Mouse (Mus musculus) ES-E14 (cell line): ENCODE data around the gene Gtf3c3. TPM values are rescaled to one million over a fixed set of nuclear protein-coding genes. Genes with fewer than 3 reads are reported as not detected.

Source experiments
- DNase-seq: peaks from one replicate; pipeline ENCODE4 v3.0.0-alpha.2; 2013; ENCODE audit warnings: low read depth, low spot score
- H3K27ac ChIP-seq: 2 replicates; pipeline ENCODE4 v1.5.1; 2012; ENCODE audit warnings: low read depth, mild to moderate bottlenecking, low read length, moderate library complexity, mixed read lengths; ENCODE audit not compliant: poor library complexity, insufficient read depth, severe bottlenecking
- H3K36me3 ChIP-seq: 2 replicates; pipeline ENCODE4 v1.6.1; 2012; ENCODE audit warnings: mild to moderate bottlenecking, low read length, moderate library complexity, mixed read lengths; ENCODE audit not compliant: control insufficient read depth, poor library complexity, insufficient read depth, severe bottlenecking
- H3K4me1 ChIP-seq, 2 experiments: fragments of 150-350 bp in 1 of 2; sonication (generic) in 1 of 2; 2 replicates each; pipeline ENCODE4 v1.6.1; 2012; ENCODE audit warnings: low read length in 2 of 2, mild to moderate bottlenecking in 1 of 2, mixed read lengths in 1 of 2; ENCODE audit not compliant: control insufficient read depth in 2 of 2, insufficient read depth in 2 of 2, poor library complexity in 1 of 2
- H3K4me3 ChIP-seq, 2 experiments: fragments of 150-350 bp in 1 of 2; sonication (generic) in 1 of 2; 2 replicates each; pipeline ENCODE4 v1.5.1; 2012; ENCODE audit warnings: low read length in 2 of 2, low read depth in 1 of 2, mild to moderate bottlenecking in 1 of 2, mixed read lengths in 1 of 2; ENCODE audit not compliant: insufficient read depth in 1 of 2, poor library complexity in 1 of 2, severe bottlenecking in 1 of 2
- H3K9ac ChIP-seq: 2 replicates; pipeline ENCODE4 v1.6.1; 2012; ENCODE audit warnings: low read depth, mild to moderate bottlenecking, low read length, mixed read lengths; ENCODE audit not compliant: poor library complexity, insufficient read depth, severe bottlenecking
- H3K9me3 ChIP-seq: fragments of 150-350 bp; sonication (generic); 2 replicates; pipeline ENCODE4 v1.6.1; 2012; ENCODE audit warnings: low read depth, mild to moderate bottlenecking, low read length; ENCODE audit not compliant: control insufficient read depth, insufficient read depth
- CHD2 ChIP-seq: IDR thresholded peaks from 2 replicates; pipeline ENCODE4 v1.6.1; 2014; ENCODE audit warnings: mild to moderate bottlenecking, low read depth, low read length, inconsistent platforms
- HCFC1 ChIP-seq: IDR thresholded peaks from 2 replicates; pipeline ENCODE4 v1.6.1; 2012; ENCODE audit warnings: low read length, inconsistent platforms, borderline replicate concordance; ENCODE audit not compliant: insufficient read depth
- MAFK ChIP-seq: IDR thresholded peaks from 2 replicates; pipeline ENCODE4 v1.6.1; 2014; ENCODE audit warnings: mild to moderate bottlenecking, low read depth, low read length, inconsistent platforms; ENCODE audit not compliant: insufficient read depth
- ZC3H11A ChIP-seq: IDR thresholded peaks from 2 replicates; pipeline ENCODE4 v1.6.1; 2012; ENCODE audit warnings: low read depth, mild to moderate bottlenecking, inconsistent platforms, low read length, borderline replicate concordance
- ZNF384 ChIP-seq: IDR thresholded peaks from 2 replicates; pipeline ENCODE4 v1.6.1; 2012; ENCODE audit warnings: low read depth, low read length, inconsistent platforms
- in situ Hi-C, 2 experiments: fragments of 600-800 bp; cut with MboI; formaldehyde crosslinking; loops; one replicate each; pipeline ENCODE4 v1.15.1; 2025; ENCODE audit warnings: low sequenced_read_pairs in 2 of 2, inconsistent platforms in 1 of 2; ENCODE audit not compliant: unreplicated experiment in 2 of 2
- total RNA-seq: library from RNA; depleted of rRNA; stranded (reverse); fragments of 300-350 nt; gene quantifications from 2 replicates; pipeline ENCODE4 v1.2.3, GENCODE M21; 2012

Gene Gtf3c3
- total RNA-seq, 1 experiment = 29.9 TPM

DNA sequence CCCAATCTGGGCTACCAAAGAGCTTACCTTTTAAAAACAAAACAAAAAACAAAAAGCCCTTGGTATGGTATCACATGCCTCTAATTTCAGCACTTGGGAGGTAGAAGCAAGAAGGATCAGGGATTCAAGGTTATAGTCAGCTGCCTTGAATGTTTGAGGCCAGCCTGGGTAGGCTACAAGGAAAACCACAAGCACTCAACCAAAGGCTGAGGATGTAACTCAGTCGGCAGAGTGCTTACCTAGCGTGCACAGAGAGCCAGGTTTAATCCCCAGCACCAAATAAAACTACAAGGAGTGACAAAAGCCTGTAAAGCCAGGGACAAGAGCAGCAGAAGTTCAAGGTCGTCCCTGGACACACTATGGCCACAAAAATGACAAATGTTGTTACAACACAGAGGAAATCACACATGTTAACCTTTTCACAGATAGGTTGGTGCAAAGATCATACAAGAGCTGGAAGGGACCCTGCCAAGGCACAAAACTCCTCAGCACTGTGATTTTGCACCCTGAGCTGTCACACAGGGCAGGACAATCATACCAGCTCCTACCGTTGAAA lies 16.5 kb downstream of the Gtf3c3 start:
- H3K36me3 ChIP-seq = peaks cover 9% of the 10 kb centered on the region
- TF ChIP-seq CHD2 = no peak
- TF ChIP-seq MAFK = no peak
- no peak for TF ChIP-seq ZC3H11A
- in situ Hi-C loops = no loop called here
- no peak overlapping the region for H3K9ac ChIP-seq
- no peaks in the 10 kb centered on the region for H3K9me3 ChIP-seq
- no peaks in the 10 kb centered on the region for H3K4me1 ChIP-seq
- H3K27ac ChIP-seq = no peak overlapping the region
- no peak overlapping the region for H3K4me3 ChIP-seq
- no peak for DNase-seq

DNA sequence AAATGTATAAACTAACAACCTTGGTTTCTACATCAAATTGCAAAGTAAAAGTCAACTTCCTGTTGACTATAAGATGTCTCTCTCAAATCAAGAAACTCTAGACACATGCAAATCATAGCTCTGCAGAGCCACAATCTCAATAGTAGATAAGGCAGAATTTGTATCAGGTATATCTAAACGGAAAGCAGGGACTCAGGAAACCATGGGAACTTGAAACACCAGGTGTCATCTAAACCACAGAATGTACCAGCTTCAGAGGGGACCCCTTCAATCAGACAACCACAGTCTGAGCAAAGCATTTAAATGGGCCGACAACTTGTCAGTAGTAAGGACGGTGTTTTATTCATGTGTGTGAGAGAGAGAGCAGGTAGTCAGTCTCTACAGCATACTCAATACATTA lies 17.1 kb downstream of the Gtf3c3 start:
- in situ Hi-C loops = no loop called here

DNA sequence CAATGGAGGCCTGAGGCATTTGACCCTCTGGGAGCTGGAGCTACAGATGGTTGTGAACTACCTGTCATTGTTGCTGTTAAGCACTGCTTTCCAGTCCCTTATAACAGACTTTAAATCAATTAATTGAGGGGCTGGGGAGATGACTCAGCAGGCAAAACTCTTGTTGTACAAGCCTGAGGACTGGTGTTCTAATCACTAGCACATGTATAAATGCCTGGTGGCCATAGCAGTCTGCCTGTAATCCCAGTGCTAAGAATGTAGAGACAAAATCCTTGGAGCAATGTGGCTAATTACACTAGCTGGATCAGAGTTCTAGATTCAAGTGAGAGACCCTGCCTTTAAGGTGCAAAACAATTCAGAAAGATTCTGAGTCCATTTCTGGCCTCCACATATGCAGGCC lies 36.0 kb downstream of the Gtf3c3 start:
- no peaks in the 10 kb centered on the region for H3K9me3 ChIP-seq
- H3K9ac ChIP-seq = no peak overlapping the region
- no peak overlapping the region for H3K4me3 ChIP-seq
- peaks cover 9% of the 10 kb centered on the region for H3K36me3 ChIP-seq
- no peak overlapping the region for H3K27ac ChIP-seq
- H3K4me1 ChIP-seq = 0 out of 4 replicates have a peak, but pooled peaks cover 0 to 3% of the 10 kb centered on the region in 2 experiments
- DNase-seq = no peak
- in situ Hi-C loops = no loop called here
- TF ChIP-seq ZC3H11A = no peak
- TF ChIP-seq HCFC1 = no peak
- no peak for TF ChIP-seq ZNF384
- no peak for TF ChIP-seq CHD2
- 0 out of 2 replicates have a peak, but pooled peaks have one; percentile 18 for TF ChIP-seq MAFK

More for the DNA sequence above, 17.1 kb downstream of the Gtf3c3 start:
- no peak overlapping the region for H3K27ac ChIP-seq
- no peak overlapping the region for H3K9ac ChIP-seq
- DNase-seq = no peak
- H3K36me3 ChIP-seq = peaks cover 9% of the 10 kb centered on the region
- TF ChIP-seq MAFK (no peak), ZNF384 (no peak), ZC3H11A (no peak), CHD2 (no peak)
- no peak overlapping the region for H3K4me3 ChIP-seq
- no peaks in the 10 kb centered on the region for H3K4me1 ChIP-seq
- H3K9me3 ChIP-seq = no peaks in the 10 kb centered on the region

DNA sequence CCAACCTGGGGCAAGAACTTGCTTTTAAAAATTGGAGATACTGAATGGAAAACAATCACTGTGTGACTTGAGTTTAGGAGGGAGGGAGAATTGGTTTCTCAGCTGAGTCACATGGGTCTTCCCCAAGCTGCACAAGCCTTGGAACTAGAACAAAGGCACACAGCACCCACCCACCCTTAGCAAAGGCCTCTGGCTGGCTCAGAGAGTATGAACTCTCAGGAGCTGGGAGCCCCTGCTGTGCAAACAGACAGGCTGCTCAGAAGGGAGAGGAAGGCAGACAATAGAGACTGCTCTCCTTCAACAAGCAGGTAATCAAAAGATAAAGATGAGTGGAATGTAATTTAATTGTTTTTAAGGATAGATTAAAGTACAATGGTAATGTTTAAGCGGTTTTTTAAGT lies 54.5 kb downstream of the Gtf3c3 start:
- H3K9ac ChIP-seq = no peak overlapping the region
- in situ Hi-C loops = no loop called here
- no peaks in the 10 kb centered on the region for H3K36me3 ChIP-seq
- H3K27ac ChIP-seq = no peak overlapping the region
- TF ChIP-seq ZNF384 (no peak), CHD2 (no peak), MAFK (no peak), ZC3H11A (no peak), HCFC1 (no peak)
- H3K4me1 ChIP-seq = peaks cover 0 to 4% of the 10 kb centered on the region in 2 experiments; a peak in 1 of 4 replicates
- no peaks in the 10 kb centered on the region for H3K9me3 ChIP-seq
- DNase-seq = peak; percentile 63
- no peak overlapping the region for H3K4me3 ChIP-seq
